Mouse (Mus musculus): ENCODE measurements around the gene Sds. TPM values are rescaled to one million over a fixed set of nuclear protein-coding genes. Genes with fewer than 3 reads are reported as not detected.
A peak's percentile ranks its signal among the peaks of the same experiment; 100 is the strongest.

Gene Sds
- polyA plus RNA-seq, 1 experiment from 2014 or later, result not detected

DNA sequence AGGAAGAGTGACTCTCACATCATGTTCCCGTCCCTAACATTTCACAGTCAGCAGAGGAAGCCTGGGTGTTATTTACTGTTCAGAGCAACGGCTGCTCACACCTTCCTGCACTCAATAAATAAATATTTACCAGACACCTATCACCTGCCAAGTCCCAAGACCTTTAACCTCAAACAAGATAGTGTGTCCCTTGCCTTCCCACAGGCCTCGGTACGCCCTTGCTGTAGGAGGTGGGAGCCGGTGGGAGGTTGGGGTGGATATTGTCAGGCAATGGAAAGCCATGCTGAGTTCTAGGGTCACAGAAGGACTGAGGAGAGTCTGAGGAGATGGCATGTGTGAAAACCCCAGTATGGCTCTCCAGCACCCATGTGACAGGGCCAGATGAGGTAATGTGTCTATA is 8.0 kb upstream of the Sds start:
- WGBS, result 73% methylated on average over 5 of the region's 5 CpGs
- Histone ChIP-seq H3K36me3 (no peaks in the 10 kb centered on the region), H3K27me3 (peaks cover 13% of the 10 kb centered on the region; the same call in 1 of the 2 replicates), H3K4me3 (no peak overlapping the region), H3K4me2 (no peak overlapping the region), H3K9ac (no peak overlapping the region), H3K4me1 (replicated peaks) (peaks cover 15% of the 10 kb centered on the region), H3K9me3 (replicated peaks) (no peaks in the 10 kb centered on the region), H3K27ac (no peak overlapping the region)
- ATAC-seq (replicated peaks; ENCODE audit: insufficient number of reproducible peaks, insufficient read depth, low FRiP score, low read depth), result no peak

DNA sequence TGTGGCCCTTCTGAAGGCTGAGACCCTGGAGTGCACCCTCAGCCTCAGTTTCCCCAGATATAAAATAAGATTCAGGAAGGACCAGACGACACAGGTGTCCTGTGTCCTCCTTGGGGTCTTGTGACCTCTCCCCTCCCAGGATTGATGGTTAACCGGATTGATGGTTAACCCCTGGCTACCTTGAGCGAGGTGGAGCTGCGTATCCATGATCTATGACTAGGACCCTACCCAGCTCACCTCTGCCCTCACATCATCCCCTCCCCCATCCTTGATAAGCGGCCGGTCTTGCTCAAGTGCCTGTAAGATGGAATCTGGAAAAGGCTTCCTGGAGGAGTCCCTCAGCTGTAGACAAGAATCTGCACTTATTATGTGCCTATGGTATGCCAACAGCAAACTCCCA is 7.5 kb upstream of the Sds start:
- WGBS, result 74% methylated on average over 6 of the region's 6 CpGs
- Histone ChIP-seq H3K36me3 (no peaks in the 10 kb centered on the region), H3K4me3 (no peak overlapping the region), H3K9me3 (replicated peaks) (no peaks in the 10 kb centered on the region), H3K9ac (no peak overlapping the region), H3K4me1 (replicated peaks) (peaks cover 15% of the 10 kb centered on the region), H3K27ac (no peak overlapping the region), H3K27me3 (peaks cover 8% of the 10 kb centered on the region; the same call in 1 of the 2 replicates), H3K4me2 (no peak overlapping the region)
- no peak for ATAC-seq (replicated peaks; ENCODE audit: insufficient number of reproducible peaks, insufficient read depth, low FRiP score, low read depth)

DNA sequence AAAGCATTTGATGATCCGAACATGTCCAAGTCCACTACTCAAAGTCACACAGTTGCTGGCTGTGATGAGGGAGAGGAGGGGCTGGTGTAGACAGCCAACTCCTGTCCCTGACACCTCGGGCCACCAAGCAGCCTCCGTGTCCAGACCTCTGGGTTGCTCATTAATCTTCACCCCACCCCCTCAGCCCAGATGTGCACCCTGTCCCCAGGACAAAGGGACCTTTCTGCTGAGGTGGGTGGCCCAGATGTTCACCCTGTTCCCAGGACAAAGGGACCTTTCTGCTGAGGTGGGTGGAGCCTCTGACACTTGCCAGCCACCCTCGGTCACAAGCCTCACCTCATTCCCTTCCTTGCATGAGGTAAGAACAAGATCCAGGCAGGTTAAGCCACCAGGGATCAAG is 4.8 kb upstream of the Sds start:
- H3K9ac ChIP-seq, result no peak overlapping the region
- no peak overlapping the region for H3K4me2 ChIP-seq
- ATAC-seq (replicated peaks; ENCODE audit: insufficient number of reproducible peaks, insufficient read depth, low FRiP score, low read depth), result no peak
- peaks cover 5% of the 10 kb centered on the region; the same call in 1 of the 2 replicates for H3K27me3 ChIP-seq
- no peaks in the 10 kb centered on the region for H3K36me3 ChIP-seq
- WGBS, result 40% methylated on average over 4 of the region's 4 CpGs
- no peaks in the 10 kb centered on the region for H3K9me3 ChIP-seq (replicated peaks)
- no peak overlapping the region for H3K27ac ChIP-seq
- H3K4me3 ChIP-seq, result no peak overlapping the region
- H3K4me1 ChIP-seq (replicated peaks), result peaks cover 11% of the 10 kb centered on the region

DNA sequence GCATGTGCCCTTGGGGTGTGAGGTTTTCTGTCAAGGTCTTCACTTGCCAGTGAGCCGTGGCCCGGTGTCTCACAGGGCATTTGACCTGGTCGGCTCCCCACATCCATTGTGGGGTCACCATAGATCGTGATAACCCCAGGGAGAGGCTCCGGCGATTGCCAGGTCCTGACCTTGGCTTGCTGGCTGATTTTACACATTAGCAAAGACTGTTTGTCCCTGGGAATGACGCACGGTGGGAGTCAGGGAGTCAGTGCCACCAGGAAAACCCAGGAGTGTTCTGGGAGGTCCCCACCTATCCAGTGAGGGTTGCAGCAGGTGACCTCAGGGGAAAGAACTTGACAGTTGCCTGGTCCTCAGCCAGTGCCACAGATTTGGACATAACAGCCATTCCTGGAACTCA is 3.6 kb upstream of the Sds start, which contains the start of gene Sdsl:
Gene Sdsl (minus strand): TSS at position 41 of the 400 bp plus-strand sequence.
- Histone ChIP-seq H3K4me1 (replicated peaks) (peaks cover 6% of the 10 kb centered on the region; the same call in 1 of the 2 replicates), H3K27me3 (peaks cover 8% of the 10 kb centered on the region; the same call in 1 of the 2 replicates), H3K4me2 (no peak within 1 kb of the TSS), H3K9ac (no peak within 1 kb of the TSS), H3K9me3 (replicated peaks) (no peaks in the 10 kb centered on the region), H3K4me3 (no peak within 1 kb of the TSS), H3K27ac (no peak within 1 kb of the TSS), H3K36me3 (no peaks in the 10 kb centered on the region)
- WGBS, result 65% methylated on average over 8 of the region's 8 CpGs
- no peak for ATAC-seq (replicated peaks; ENCODE audit: insufficient number of reproducible peaks, insufficient read depth, low FRiP score, low read depth)

DNA sequence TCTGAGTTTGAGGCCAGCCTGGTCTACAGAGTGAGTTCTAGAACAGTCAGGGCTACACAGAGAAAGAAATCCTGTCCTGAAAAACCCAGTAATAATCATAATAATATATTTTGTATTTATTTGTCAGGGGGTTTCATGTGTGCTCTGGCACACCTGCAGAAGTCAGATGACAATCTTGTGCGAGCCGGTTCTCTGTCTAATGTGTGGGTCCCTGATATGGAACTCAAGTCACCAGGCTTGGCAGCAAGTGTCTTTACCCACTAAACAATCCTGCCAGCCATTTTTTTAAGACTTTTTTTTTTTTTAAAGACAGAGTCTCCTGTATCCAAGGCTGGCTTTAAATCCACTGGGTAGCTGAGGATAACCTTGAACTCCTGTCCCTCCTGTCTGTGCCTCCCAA is 3.0 kb upstream of the Sds start:
- Histone ChIP-seq H3K4me2 (no peak overlapping the region), H3K27me3 (peaks cover 8% of the 10 kb centered on the region; the same call in 1 of the 2 replicates), H3K27ac (no peak overlapping the region), H3K36me3 (no peaks in the 10 kb centered on the region), H3K9me3 (replicated peaks) (no peaks in the 10 kb centered on the region), H3K9ac (no peak overlapping the region), H3K4me3 (no peak overlapping the region), H3K4me1 (replicated peaks) (peaks cover 6% of the 10 kb centered on the region; the same call in 1 of the 2 replicates)
- ATAC-seq (replicated peaks; ENCODE audit: insufficient number of reproducible peaks, insufficient read depth, low FRiP score, low read depth), result no peak
- 80% methylated on average over 2 of the region's 2 CpGs for WGBS

DNA sequence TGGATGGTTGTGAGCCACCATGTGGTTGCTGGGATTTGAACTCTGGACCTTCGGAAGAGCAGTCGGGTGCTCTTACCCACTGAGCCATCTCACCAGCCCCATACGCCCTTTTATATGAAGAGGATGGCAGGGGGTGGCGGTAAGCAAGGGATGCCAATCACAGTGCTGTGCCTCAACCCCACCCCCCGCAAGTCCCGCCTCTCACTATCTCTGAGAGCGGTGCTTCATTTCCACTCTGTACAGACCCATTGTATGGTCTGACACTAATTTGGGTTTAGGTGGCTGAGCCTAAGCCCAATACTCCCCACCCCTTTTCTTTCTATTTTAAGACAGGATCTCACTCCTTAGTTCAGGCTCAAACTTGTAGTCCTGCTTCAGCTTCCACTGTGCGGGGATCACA is 465 bp upstream of the Sds start:
- Histone ChIP-seq H3K9me3 (replicated peaks) (no peaks in the 10 kb centered on the region), H3K27ac (no peak overlapping the region), H3K9ac (no peak overlapping the region), H3K4me2 (peak overlapping the region; percentile 28), H3K36me3 (no peaks in the 10 kb centered on the region), H3K4me3 (no peak overlapping the region), H3K27me3 (peaks cover 4% of the 10 kb centered on the region; the same call in 1 of the 2 replicates), H3K4me1 (replicated peaks) (peaks cover 6% of the 10 kb centered on the region; the same call in 1 of the 2 replicates)
- ATAC-seq (replicated peaks; ENCODE audit: insufficient number of reproducible peaks, insufficient read depth, low FRiP score, low read depth), result no peak
- 57% methylated on average over 8 of the region's 8 CpGs for WGBS

DNA sequence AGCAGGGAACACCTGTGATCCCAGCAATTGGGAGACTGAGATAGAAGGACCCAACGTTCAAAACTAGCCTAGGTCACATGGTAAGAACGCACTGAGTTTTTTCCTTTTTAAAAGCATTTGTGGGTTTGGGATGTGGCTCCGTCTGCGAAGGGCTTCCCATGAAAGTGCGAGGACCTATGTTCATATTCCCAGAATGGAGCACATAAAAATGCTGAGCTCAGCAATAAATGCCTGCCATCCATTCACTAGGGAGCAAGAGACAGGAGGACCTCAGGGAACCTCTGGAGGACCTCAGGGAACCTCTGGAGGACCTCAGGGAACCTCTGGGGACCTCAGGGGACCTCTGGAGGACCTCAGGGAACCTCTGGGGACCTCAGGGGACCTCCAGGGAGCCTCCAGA is 1.7 kb downstream of the Sds start:
- Histone ChIP-seq H3K27ac (no peak overlapping the region), H3K27me3 (peaks cover 4% of the 10 kb centered on the region; the same call in 1 of the 2 replicates), H3K9me3 (replicated peaks) (no peaks in the 10 kb centered on the region), H3K4me2 (no peak overlapping the region), H3K9ac (no peak overlapping the region), H3K36me3 (no peaks in the 10 kb centered on the region), H3K4me1 (replicated peaks) (peaks cover 6% of the 10 kb centered on the region; the same call in 1 of the 2 replicates), H3K4me3 (no peak overlapping the region)
- ATAC-seq (replicated peaks; ENCODE audit: insufficient number of reproducible peaks, insufficient read depth, low FRiP score, low read depth), result no peak
- WGBS, result 86% methylated on average over 5 of the region's 5 CpGs

DNA sequence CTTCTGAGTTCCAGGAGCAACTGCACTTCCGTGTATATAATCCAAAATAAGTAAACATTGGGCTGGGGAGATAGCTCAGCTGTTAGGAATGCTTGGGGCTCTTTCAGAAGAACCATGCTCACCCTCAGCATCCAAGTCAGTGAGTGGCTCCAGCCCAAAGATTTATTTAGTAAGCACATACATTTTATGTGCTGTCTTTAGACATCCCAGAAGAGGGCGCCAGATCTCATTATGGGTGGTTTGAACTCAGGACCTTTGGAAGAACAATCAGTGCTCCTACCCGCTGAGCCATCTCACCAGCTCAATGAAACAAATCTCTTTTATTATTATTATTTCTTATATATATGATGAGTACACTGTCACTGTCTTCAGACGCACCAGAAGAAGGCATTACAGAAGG is 3.2 kb downstream of the Sds start:
- no peak overlapping the region for H3K9ac ChIP-seq
- no peak for ATAC-seq (replicated peaks; ENCODE audit: insufficient number of reproducible peaks, insufficient read depth, low FRiP score, low read depth)
- H3K4me3 ChIP-seq, result no peak overlapping the region
- peaks cover 4% of the 10 kb centered on the region; the same call in 1 of the 2 replicates for H3K27me3 ChIP-seq
- 61% methylated on average over 4 of the region's 4 CpGs for WGBS
- H3K9me3 ChIP-seq (replicated peaks), result no peaks in the 10 kb centered on the region
- no peaks in the 10 kb centered on the region for H3K36me3 ChIP-seq
- no peak overlapping the region for H3K4me2 ChIP-seq
- H3K4me1 ChIP-seq (replicated peaks), result peaks cover 8% of the 10 kb centered on the region; the same call in 1 of the 2 replicates
- no peak overlapping the region for H3K27ac ChIP-seq

DNA sequence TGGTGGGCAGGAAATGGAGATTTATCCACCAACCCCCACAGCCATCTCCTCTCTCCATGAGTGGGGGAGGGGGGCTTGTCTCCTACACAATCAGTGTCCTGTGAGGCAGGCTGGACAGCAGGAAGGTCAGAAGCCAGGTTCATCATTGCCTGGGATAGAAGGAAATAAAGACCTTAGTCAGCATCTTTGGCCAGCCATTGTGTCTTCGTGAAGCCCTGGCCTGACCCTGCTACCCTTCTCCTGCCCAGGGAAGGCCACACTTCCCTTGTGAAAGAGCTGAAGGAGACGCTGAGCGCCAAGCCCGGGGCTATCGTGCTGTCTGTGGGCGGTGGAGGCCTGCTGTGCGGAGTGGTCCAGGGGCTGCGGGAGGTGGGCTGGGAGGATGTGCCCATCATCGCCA is 4.9 kb downstream of the Sds start:
- Histone ChIP-seq H3K9me3 (replicated peaks) (no peaks in the 10 kb centered on the region), H3K36me3 (peaks cover 12% of the 10 kb centered on the region), H3K4me3 (no peak overlapping the region), H3K4me1 (replicated peaks) (peaks cover 6% of the 10 kb centered on the region; the same call in 1 of the 2 replicates), H3K9ac (no peak overlapping the region), H3K27ac (no peak overlapping the region), H3K27me3 (peaks cover 4% of the 10 kb centered on the region; the same call in 1 of the 2 replicates), H3K4me2 (no peak overlapping the region)
- ATAC-seq (replicated peaks; ENCODE audit: insufficient number of reproducible peaks, insufficient read depth, low FRiP score, low read depth), result no peak
- 67% methylated on average over 9 of the region's 9 CpGs for WGBS

DNA sequence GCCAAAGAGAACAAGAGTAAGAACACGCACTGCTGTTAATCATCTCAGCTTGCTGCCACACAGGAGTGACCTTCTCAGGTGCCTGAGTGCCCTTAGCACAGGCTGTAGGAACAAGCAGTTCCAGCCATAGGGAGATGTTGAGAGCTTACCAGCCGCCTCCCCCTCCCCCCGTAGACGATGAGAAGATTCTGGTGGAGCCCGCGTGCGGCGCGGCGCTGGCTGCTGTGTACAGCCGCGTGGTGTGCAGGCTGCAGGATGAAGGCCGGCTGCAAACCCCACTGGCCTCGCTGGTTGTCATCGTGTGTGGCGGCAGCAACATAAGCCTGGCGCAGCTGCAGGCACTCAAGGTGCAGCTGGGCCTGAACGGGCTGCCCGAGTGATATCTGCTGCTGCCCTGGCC is 7.1 kb downstream of the Sds start:
- H3K9ac ChIP-seq, result no peak overlapping the region
- H3K27ac ChIP-seq, result no peak overlapping the region
- H3K4me2 ChIP-seq, result no peak overlapping the region
- H3K27me3 ChIP-seq, result no peaks in the 10 kb centered on the region
- H3K9me3 ChIP-seq (replicated peaks), result no peaks in the 10 kb centered on the region
- H3K36me3 ChIP-seq, result peaks cover 21% of the 10 kb centered on the region
- H3K4me3 ChIP-seq, result no peak overlapping the region
- 76% methylated on average over 19 of the region's 19 CpGs for whole genome bisulfite sequencing
- 0 out of 2 replicates have a peak, but pooled peaks cover 2% of the 10 kb centered on the region for H3K4me1 ChIP-seq (replicated peaks)
- no peak for ATAC-seq (replicated peaks; ENCODE audit: insufficient number of reproducible peaks, insufficient read depth, low FRiP score, low read depth)

DNA sequence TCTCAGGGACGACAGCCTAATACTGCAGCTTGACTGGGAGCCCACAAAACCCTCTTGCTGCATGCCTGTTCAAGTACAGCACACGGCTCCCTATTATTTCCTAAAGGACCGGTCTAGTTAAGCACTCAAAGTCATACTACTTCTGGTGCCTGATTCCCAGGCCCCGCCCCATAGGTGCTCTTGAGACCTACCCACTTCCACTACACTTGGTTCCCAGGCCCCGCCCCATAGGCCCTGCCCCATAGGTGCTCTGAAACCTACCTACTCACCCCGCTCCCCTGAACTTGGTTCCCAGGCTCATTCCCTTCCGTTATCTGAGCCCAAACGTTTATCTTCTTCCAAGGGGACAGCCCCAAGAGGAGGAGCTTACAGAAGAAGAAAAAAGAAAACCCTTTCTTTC is 11.5 kb downstream of the Sds start:
- ATAC-seq (replicated peaks; ENCODE audit: insufficient number of reproducible peaks, insufficient read depth, low FRiP score, low read depth), result no peak
- Histone ChIP-seq H3K4me1 (replicated peaks) (peaks cover 14% of the 10 kb centered on the region), H3K27me3 (no peaks in the 10 kb centered on the region), H3K9me3 (replicated peaks) (no peaks in the 10 kb centered on the region), H3K36me3 (peaks cover 27% of the 10 kb centered on the region), H3K4me2 (no peak overlapping the region), H3K27ac (no peak overlapping the region), H3K9ac (no peak overlapping the region), H3K4me3 (no peak overlapping the region)
- WGBS, result 76% methylated on average over 8 of the region's 8 CpGs

DNA sequence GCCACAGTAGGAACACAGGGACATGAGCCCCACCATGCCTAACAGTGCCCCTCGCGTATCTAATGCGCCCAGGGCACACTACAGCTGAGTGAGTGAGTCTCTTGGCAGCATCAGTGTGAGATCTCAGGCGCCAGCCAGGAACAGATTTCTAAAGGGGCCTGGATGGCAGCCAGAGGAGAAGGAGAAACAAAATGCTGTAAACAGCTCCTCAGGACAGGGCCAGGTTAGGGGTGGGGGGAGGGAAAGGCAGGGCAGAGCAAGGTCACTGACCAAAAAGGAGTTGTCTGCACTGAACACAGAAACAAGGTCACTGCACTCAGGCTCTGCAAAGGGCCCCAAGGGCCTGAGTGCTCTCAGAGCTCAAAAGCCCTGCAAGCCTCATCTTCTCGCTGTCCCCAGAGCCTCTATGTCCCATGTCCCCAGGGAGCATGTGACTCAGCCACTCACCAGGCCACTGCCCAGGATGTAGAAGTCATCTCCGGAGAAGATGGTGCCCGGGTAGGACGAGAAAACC is 14.4 kb downstream of the Sds start:
- peaks cover 19% of the 10 kb centered on the region; the same call in 1 of the 2 replicates for H3K36me3 ChIP-seq
- H3K9ac ChIP-seq, result no peak overlapping the region
- no peak overlapping the region for H3K4me3 ChIP-seq
- H3K27me3 ChIP-seq, result no peaks in the 10 kb centered on the region
- no peaks in the 10 kb centered on the region for H3K9me3 ChIP-seq (replicated peaks)
- peak; percentile 34 for ATAC-seq (replicated peaks; ENCODE audit: insufficient number of reproducible peaks, insufficient read depth, low FRiP score, low read depth)
- H3K4me1 ChIP-seq (replicated peaks), result peaks cover 12% of the 10 kb centered on the region
- peak overlapping the region; percentile 1; the same call in 1 of the 2 replicates for H3K4me2 ChIP-seq
- peak overlapping the region; percentile 73 for H3K27ac ChIP-seq
- WGBS, result 51% methylated on average over 8 of the region's 8 CpGs

Data from heart, embryonic 15.5 days (tissue).